ENCODE assay signal across 7 mouse cellular contexts in the genomic region with DNA sequence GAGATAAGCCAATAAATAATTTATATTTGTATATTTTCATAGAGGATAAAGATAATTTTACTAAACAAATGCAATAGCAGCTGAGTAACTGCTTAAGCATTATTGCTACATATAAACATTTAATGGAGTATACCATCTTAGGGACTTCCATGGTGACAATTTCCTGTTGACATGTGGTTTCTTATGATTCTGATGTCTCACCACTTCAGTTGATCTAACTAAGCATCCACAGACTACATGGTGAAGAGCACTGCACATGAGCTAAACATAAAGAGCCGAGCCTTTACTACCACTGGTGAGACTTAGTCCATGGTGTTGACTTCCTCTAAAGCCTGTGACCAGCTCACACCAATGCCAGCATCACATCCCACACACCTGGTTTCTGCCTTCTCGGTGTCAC.
DNase-seq lines count a peak whose midpoint lies in the region; ATAC-seq lines count a peak whose summit lies in the region.
"Had no signal": no experiment of that assay in that cellular context is flagged by ENCODE, and none has a peak within 500 bp of the region (broad histone marks: within the 10 kb centered on the region; RNA-seq: fewer than 3 reads in every experiment).

No protein-coding gene starts in this region.

- DNase-seq in CD4-positive helper T cell, adult 2 months (ENCODE audit: low read depth, low spot score), result peak; percentile 33
- peak; percentile 53 for DNase-seq in induced T-regulatory cell, adult 2 months (ENCODE audit: low read depth)
- no peak for DNase-seq in right cerebral cortex, adult 18-20 months
- DNase-seq in cerebellum, adult 8-10 months, result no peak
- no peak for DNase-seq in cerebellum, postnatal 14 days
- DNase-seq: gastrocnemius, postnatal 25 days had no signal

- peak; percentile 75 for ATAC-seq in CD4-positive, CD25-positive, alpha-beta regulatory T cell, adult 4 months

Comparison
In these comparisons a context has a peak if more than half of its experiments do, and no peak if none do; other contexts are left out.
1. DNase-seq: peak in CD4-positive helper T cell, adult 2 months (single experiment) and induced T-regulatory cell, adult 2 months (single experiment); none in right cerebral cortex, adult 18-20 months (single experiment), cerebellum, adult 8-10 months (single experiment) and cerebellum, postnatal 14 days (0 of 2).